Mouse (Mus musculus) monocyte, adult 5-6 weeks (primary cell): ENCODE results near the gene Awat1. TPM values are rescaled to one million over a fixed set of nuclear protein-coding genes. Genes with fewer than 3 reads are reported as not detected.

Experiments used
- ATAC-seq: fragments of 153-309, 156-312 bp; replicated peaks from 2 replicates; pipeline ENCODE4 v1.8.0; 2017; ENCODE audit warnings: mild to moderate bottlenecking; ENCODE audit not compliant: low TSS enrichment, insufficient number of reproducible peaks, severe bottlenecking, poor library complexity, low FRiP score
- total RNA-seq: library from RNA; stranded (forward); fragments of 200-1000, 200-491, 200-594 nt; gene quantifications from 3 replicates; pipeline ENCODE4 v1.2.3, GENCODE M21; 2017

Awat1 gene
- not detected in 3 replicates for total RNA-seq

- ATAC-seq, result no peak
Measured at GRCm38 (mm10) chrX:100571951-100572350, at the start of gene Awat1. Awat1 (plus strand) TSS chrX:100572251.

DNA sequence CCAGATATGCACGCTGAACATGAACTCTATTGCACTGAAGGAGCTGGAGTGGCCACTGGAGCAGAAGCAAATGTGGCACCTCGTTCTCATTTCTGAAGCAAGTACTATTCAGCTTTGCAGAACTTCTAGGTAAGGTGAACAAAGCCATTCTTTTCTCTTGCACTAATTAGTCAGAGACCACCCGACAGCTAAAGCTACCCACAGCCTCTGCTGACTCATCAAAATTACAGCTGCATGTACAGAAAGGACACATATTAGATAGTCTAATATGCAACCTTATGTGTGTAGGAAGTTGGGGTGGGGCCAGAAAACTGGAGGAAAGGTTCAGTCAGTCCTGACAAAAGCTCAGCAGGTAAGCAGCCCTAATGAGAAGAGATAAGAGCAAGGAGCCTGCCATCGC lies 47.6 kb upstream of the Awat1 start, which contains the start of gene Dgat2l6:
Gene Dgat2l6, plus strand, starts transcription at position 368 of the 400 bp plus-strand sequence.
- no peak for ATAC-seq

DNA sequence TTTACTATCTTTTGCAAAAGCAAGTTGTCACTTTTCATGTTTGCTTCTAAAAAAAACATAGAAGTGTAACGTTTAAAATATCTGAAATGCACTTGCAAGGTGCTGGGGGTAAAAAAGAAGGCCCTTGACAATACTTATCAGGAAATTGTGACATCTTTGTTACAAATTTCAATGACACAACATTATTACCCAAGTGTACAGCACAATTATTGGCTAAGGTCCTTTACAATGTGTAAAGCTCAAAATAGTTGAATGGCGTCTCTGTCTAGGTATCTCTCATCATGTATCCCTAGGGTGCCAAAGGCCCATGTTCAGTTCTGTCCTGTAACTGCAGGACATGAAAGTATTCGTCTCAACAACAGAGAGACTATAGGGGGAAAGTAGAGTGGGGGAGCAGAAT lies 16.0 kb upstream of the Awat1 start:
- no peak for ATAC-seq

DNA sequence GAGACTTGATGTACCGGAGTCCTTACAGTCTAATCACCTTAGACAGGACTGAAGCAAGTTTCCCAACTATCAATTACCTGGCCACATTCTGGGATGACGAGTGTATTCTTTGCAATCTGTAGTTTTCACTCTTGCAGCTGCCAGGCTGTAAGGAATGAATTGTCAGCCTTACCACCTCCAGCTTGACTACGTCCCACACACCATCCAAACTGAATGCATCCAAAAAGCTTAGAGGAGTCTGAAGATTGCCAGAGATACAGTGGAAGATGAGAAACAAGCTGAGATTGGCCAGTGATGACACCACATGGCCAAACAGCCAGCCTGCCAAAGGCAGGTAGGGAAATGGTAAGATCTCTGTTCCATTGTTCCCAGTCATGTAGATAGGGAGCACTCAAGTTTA lies 6.4 kb upstream of the Awat1 start:
- no peak for ATAC-seq

DNA sequence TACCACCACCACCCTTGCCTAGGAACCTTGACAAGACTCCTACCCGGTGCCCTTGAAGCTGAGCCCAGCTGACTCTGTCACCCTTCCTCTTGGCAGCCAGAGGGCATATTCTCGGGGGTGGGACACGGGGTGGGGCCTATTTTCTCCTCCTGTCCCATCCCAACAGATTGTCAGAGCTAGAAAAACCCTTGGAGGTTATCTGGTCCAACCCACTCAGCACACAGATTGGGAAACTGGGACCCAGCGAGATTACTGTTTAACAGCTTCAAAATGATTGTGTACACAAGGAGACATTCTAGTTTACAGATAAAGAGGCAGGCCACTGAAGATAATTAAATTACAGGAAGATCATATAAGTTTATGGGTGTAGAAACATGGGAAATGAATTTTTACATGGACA lies 22.7 kb downstream of the Awat1 start, which contains the start of gene P2ry4:
Gene P2ry4, minus strand, starts transcription at position 79 of the 400 bp plus-strand sequence.
- ATAC-seq, result no peak

DNA sequence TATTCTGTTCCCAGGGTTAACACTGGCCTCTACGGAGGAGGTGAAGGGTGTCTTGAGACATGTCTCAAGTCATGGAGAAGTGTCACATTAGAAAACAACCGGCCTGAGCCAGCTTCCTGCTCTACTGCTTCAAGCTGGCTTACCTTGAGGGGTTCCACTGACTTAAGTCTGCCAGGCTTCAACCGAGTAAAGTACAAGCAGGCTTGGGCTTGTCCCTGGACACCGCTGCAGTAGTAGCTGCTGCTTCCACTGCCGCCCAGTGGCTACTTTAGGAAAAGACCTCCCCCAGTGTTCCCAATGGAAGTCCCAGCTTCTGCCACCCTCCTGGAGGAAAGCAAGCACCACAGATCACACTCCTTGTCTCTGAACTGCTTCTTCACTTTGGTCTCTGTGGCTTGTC lies 25.4 kb downstream of the Awat1 start:
- no peak for ATAC-seq

- ATAC-seq, result no peak
Measured at GRCm38 (mm10) chrX:100599755-100600154, 27.7 kb downstream of the Awat1 start.

GRCm38 (mm10) chrX:100605314-100605713 lies 33.3 kb downstream of the Awat1 start, which contains the start of gene Arr3:
Arr3 (plus strand) TSS chrX:100605497.
- ATAC-seq, result no peak

DNA sequence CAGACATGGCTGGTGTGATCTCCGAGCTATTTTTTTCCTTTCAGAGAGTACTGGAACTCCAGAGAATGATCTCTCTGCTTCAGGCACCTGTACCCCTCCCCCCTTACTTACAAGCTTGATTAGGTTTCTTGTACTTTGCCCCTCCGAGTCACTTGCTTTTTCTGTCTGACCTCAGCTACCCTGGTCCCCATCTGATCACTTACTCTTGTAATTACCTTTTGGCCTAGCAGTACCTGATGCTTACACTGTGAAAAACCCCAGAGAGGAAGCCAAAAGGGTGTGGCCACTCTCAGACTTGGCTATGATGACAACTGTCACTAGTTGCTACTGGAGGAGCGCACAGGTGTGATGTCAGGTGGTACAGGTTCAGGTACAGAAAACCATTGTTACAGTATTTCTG lies 46.4 kb downstream of the Awat1 start:
- no peak for ATAC-seq

DNA sequence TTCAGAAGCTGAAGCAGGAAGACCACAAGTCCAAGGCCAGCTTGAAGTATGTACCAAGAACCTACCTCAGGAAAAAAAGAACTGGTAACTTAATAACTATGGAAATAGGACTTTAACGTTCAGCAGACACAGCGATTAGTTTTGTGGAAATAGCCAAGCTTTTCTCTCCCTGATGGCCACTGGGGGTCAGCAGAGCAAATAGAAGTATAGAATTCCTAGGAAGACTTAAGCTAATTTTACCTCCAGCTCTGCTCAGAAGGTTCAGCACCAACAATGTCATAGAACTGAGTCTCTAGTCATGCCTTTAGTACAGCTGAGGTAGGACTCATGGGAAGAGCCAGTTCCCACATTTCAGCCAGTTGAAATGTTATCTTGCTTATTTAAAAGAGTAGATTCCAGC lies 49.3 kb downstream of the Awat1 start:
- ATAC-seq, result no peak

DNA sequence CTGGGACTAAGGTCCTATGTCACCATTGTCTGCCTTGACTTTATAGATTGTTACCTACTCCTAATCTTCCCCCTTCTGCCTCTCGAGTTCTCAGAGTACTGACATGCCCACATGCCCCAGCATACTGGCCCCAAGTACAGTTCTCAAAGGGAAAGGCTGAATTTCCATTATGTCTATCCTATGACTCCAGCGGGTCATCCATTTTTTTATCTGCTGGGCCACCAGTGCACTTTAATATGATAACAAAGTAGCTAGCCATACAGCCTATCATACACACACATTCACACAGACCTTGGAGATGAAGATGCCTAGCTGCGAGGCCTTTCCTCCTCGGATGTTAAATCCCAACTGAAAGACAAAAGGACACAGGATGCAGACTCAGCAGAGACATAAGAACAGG lies 52.2 kb downstream of the Awat1 start:
- ATAC-seq, result no peak

GRCm38 (mm10) chrX:100625146-100625545 lies 53.1 kb downstream of the Awat1 start:
- ATAC-seq, result no peak

DNA sequence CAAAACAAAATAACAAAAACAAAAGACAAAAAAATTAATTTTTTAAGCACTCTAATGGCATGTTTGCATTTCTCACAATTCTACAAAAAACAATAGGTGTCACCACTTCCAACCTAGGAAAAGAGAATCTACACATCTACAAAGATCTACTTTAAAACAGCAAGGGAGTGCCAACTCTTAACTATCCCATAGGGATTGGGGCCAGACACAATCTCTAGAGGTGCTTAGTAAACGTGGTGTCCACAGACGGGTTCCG lies 53.4 kb downstream of the Awat1 start, which contains the start of gene Kif4:
Gene Kif4, plus strand, starts transcription at position 192 of the 256 bp plus-strand sequence.
- no peak for ATAC-seq

DNA sequence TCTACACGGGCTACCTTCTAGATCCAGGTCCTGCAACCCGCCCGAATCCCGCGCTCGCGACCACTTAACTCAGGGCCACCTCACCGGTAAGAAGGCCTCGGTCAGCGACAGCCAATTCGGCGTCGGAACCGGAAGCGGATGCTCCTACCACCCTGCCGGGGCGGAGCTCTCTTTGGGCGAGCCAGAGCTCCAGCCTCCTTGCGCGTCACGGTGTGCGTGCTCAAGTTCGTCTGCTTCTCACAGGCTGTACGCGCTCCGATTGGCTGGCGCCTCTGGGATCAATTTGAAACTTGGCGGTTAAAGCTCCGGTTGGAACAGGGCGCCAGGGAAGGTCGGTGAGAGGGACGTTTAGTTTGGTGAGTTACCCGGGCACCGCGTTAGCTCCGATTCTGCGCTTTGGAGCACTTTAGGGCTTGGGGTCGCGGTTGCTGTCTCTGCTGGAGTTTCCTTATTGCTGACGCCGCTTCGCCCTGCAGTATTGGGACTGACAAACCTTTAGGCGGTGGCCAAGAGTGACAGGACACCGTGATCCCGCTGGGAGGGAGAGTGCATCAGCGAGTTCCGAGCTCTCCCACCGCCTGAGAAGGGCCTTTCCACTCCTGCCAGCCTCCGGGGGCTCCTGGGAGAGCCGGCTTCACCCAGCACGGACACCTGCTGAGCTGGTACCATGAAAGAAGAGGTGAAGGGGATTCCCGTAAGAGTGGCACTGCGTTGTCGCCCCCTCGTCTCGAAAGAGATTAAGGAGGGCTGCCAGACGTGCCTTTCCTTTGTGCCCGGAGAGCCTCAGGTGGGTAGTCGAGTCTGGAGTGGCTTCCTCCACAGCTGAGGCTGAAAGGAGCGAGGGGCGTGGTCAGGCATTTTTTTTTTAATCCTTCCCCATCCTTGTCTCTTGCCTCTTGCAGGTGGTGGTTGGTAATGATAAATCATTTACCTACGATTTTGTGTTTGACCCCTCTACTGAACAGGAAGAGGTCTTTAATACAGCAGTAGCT lies 54.0 kb downstream of the Awat1 start, which contains the start of gene Pdzd11:
Gene Pdzd11, minus strand, starts transcription at position 767 of the 992 bp plus-strand sequence.
- peak; percentile 100 for ATAC-seq

Other genes with a start within 250 kb of the Awat1 start
- gene Otud6a, start 143.2 kb upstream of the Awat1 start, total RNA-seq, result not detected in 3 replicates
- gene Awat2, start 129.5 kb upstream of the Awat1 start, total RNA-seq, result 0.39 TPM in 1 of 3 replicates, not detected in the others
- gene Igbp1, start 78.0 kb upstream of the Awat1 start, total RNA-seq, result 89.4 to 107 TPM (median 91.8 TPM) in 3 replicates
- gene Dgat2l6, start 47.4 kb upstream of the Awat1 start, total RNA-seq, result not detected in 3 replicates
- gene P2ry4, start 22.6 kb downstream of the Awat1 start, total RNA-seq, result not detected in 3 replicates
- gene Arr3, start 33.2 kb downstream of the Awat1 start, total RNA-seq, result not detected in 3 replicates
- gene Kif4, start 53.5 kb downstream of the Awat1 start, total RNA-seq, result 0.57 to 0.87 TPM in 2 of 3 replicates, not detected in the other
- gene Pdzd11, start 54.3 kb downstream of the Awat1 start, total RNA-seq, result 7.1 to 18.0 TPM (median 17.5 TPM) in 3 replicates
- not detected in 3 replicates for gene Gdpd2, start 157.6 kb downstream of the Awat1 start, total RNA-seq
- gene Dlg3, start 195.5 kb downstream of the Awat1 start, total RNA-seq, result 4.5 to 6.4 TPM (median 4.6 TPM) in 3 replicates